Mouse (Mus musculus): ENCODE measurements around the gene Plod2. TPM values are rescaled to one million over a fixed set of nuclear protein-coding genes. Genes with fewer than 3 reads are reported as not detected.

Plod2 gene
- total and polyA plus RNA-seq, 3 experiments = not detected

DNA sequence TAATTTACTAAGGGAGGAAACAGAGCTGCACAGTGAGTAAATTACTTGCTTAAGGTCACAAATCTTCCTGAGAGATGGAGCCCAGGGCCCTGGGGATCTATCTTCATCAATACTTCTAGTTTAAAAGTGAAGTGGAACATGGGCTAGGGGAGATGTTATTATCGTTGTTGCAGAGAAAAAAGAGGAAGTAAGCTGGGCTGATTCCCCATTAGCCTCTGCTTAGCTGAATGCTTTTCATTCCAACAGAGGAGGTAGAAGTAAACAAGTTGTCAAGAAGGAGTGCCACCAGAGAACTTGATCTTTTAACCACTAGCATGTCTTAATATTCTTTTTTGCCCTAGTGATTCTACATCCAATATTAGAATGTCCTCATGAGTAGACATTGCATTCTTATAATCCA lies 99.7 kb downstream of the Plod2 start:
- H3K79me2 ChIP-seq (ENCODE audit: control insufficient read depth, insufficient read depth, low read length, poor library complexity) = no peaks in the 10 kb centered on the region
- no peaks in the 10 kb centered on the region for H3K9me3 ChIP-seq (replicated peaks; ENCODE audit: insufficient read depth, low read length)
- no peaks in the 10 kb centered on the region for H3K4me1 ChIP-seq (ENCODE audit: control insufficient read depth in 1 of 2, insufficient read depth in 2 of 2, low read length in 2 of 2)
- no peaks in the 10 kb centered on the region for H3K36me3 ChIP-seq (ENCODE audit: control insufficient read depth in 1 of 2, insufficient read depth in 2 of 2, low read length in 2 of 2)
- no peak overlapping the region for H3K9ac ChIP-seq (ENCODE audit: control insufficient read depth, low read depth, low read length, poor library complexity, severe bottlenecking)
- no peak overlapping the region for H3K4me3 ChIP-seq (ENCODE audit: control insufficient read depth in 1 of 2, insufficient read depth in 1 of 2, low read depth in 2 of 2, low read length in 2 of 2)
- no peak overlapping the region for H3K27ac ChIP-seq (ENCODE audit: control insufficient read depth, low read depth, low read length)
- DNase-seq (ENCODE audit: low read depth, low spot score) = peak; percentile 17
- TF ChIP-seq MXI1 (IDR thresholded peaks at IDR 0.05; ENCODE audit: low read depth, low read length) = no peak
- no peak for TF ChIP-seq TBP (IDR thresholded peaks at IDR 0.05; ENCODE audit: low read depth, low read length)
- TF ChIP-seq MAZ (IDR thresholded peaks at IDR 0.05; ENCODE audit: low read depth, low read length) = no peak
- TF ChIP-seq EP300 (IDR thresholded peaks at IDR 0.05; ENCODE audit: low read depth in 1 of 2, low read length in 2 of 2) = no peak
- no peak for TF ChIP-seq JUND (IDR thresholded peaks at IDR 0.05; ENCODE audit: low read depth, low read length)
- no peak for TF ChIP-seq RCOR1 (IDR thresholded peaks at IDR 0.05; ENCODE audit: low read depth, low read length)
- H3K27me3 ChIP-seq (ENCODE audit: control insufficient read depth in 1 of 2, insufficient read depth in 2 of 2, low read length in 2 of 2) = no peaks in the 10 kb centered on the region

Other genes starting within 250 kb of the Plod2 start
- not detected in 2 replicates for gene 1700057G04Rik, start 232.8 kb upstream of the Plod2 start, total RNA-seq (2012; rRNA removed)
- gene 1700057G04Rik, start 232.8 kb upstream of the Plod2 start, polyA plus RNA-seq (2012; ENCODE audit: insufficient read depth in 1 of 2, insufficient read length in 2 of 2, low read depth in 1 of 2, low replicate concordance in 2 of 2, missing spikeins in 1 of 2) = under 1 TPM in 1 of 2 experiments, not detected in 1; 0.19 TPM
- gene Plscr4, start 84.8 kb upstream of the Plod2 start, total RNA-seq (2012; rRNA removed) = not detected in 2 replicates
- gene Plscr4, start 84.8 kb upstream of the Plod2 start, polyA plus RNA-seq (2012; ENCODE audit: insufficient read depth in 1 of 2, insufficient read length in 2 of 2, low read depth in 1 of 2, low replicate concordance in 2 of 2, missing spikeins in 1 of 2) = not detected